19 mouse cellular contexts compared by ENCODE assay signal in the genomic region with DNA sequence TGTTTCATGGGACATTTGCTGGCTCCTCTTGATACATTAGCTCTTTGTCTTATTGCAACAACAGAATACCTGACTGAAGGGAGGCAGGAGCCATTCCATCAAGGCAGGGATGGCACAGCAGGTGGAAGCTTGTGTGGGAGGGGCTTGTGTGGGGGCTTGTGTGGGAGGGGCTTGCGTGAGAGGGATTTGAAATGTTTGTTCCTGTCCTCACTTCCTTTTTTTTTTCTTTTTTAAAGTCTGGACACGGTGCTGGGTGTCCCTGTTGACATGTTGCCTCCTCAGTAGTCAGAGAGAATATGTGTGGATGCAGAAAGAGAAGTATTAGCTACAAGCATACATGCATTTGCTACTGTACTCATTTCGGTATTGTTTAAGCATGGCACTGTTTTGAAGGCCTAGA.
"Had no signal": no experiment of that assay in that cellular context is flagged by ENCODE, and none has a peak within 500 bp of the region (broad histone marks: within the 10 kb centered on the region; RNA-seq: fewer than 3 reads in every experiment).

No protein-coding gene starts in this region.

- H3K36me3 ChIP-seq: liver, embryonic 12.5 days; lung, embryonic 15.5 days; midbrain, embryonic 13.5 days; midbrain, embryonic 15.5 days; neural tube, embryonic 12.5 days had no signal

- H3K27me3 ChIP-seq: liver, embryonic 12.5 days; lung, embryonic 15.5 days; midbrain, embryonic 15.5 days; neural tube, embryonic 12.5 days had no signal

- H3K4me3 ChIP-seq: liver, embryonic 12.5 days; lung, embryonic 15.5 days; megakaryocyte, embryonic 14.5 days; midbrain, embryonic 13.5 days; midbrain, embryonic 15.5 days; neural tube, embryonic 12.5 days had no signal

- H3K9ac ChIP-seq: liver, embryonic 12.5 days; liver, embryonic 14.5 days; lung, embryonic 15.5 days; midbrain, embryonic 13.5 days; midbrain, embryonic 15.5 days; neural tube, embryonic 12.5 days had no signal

- ATAC-seq: liver, embryonic 12.5 days; lung, postnatal 0 days; midbrain, embryonic 13.5 days; midbrain, embryonic 15.5 days had no signal

- DNase-seq: lung, adult 2 months; lung, postnatal 36 days; retina, postnatal 1 day; right cerebral cortex, adult 18-20 months; right cerebral cortex, postnatal 25 days; right cerebral cortex, postnatal 4 days; spleen, adult 18-20 months; thymus, adult 18-20 months; thymus, postnatal 14 days; thymus, postnatal 36 days had no signal

- H3K27ac ChIP-seq: liver, embryonic 12.5 days; liver, embryonic 14.5 days; lung, embryonic 15.5 days; macrophage; midbrain, embryonic 13.5 days; midbrain, embryonic 15.5 days; neural tube, embryonic 12.5 days had no signal

- H3K4me1 ChIP-seq: liver, embryonic 12.5 days; megakaryocyte, embryonic 14.5 days; midbrain, embryonic 13.5 days; midbrain, embryonic 15.5 days; neural tube, embryonic 12.5 days had no signal
